Mouse (Mus musculus) embryonic facial prominence, embryonic 12.5 days (tissue): ENCODE measurements around the gene Oas1g. TPM values are rescaled to one million over a fixed set of nuclear protein-coding genes. Genes with fewer than 3 reads are reported as not detected.
"Not testable (repeated sequence)": the region's sequence is repeated elsewhere in the genome, so short reads cannot be mapped to it uniquely, and the experiment has no call there.

ENCODE experiments used
- ATAC-seq: fragments of 200-750 bp; cut with Nextera tagmentation; 2 replicates; pipeline ENCODE4 v1.8.0; 2017; ENCODE audit not compliant: insufficient number of reproducible peaks, insufficient read depth, low FRiP score, low TSS enrichment
- H3K27ac ChIP-seq: fragments of 300-500 bp; sonication (generic); 2 replicates; pipeline ENCODE4 v1.5.1; 2016; ENCODE audit warnings: mild to moderate bottlenecking
- H3K27me3 ChIP-seq: fragments of 300-500 bp; sonication (generic); 2 replicates; pipeline ENCODE4 v1.6.1; 2016; ENCODE audit warnings: mild to moderate bottlenecking, moderate library complexity
- H3K36me3 ChIP-seq: fragments of 300-500 bp; sonication (generic); 2 replicates; pipeline ENCODE4 v1.6.1; 2016; ENCODE audit warnings: mild to moderate bottlenecking
- H3K4me1 ChIP-seq: fragments of 300-500 bp; sonication (generic); 2 replicates; pipeline ENCODE4 v1.6.1; 2016
- H3K4me2 ChIP-seq: fragments of 300-500 bp; sonication (generic); replicated peaks from 2 replicates; pipeline ENCODE4 v1.6.1; 2016; ENCODE audit warnings: mild to moderate bottlenecking, moderate library complexity
- H3K4me3 ChIP-seq: fragments of 300-500 bp; sonication (generic); 2 replicates; pipeline ENCODE4 v1.5.1; 2016; ENCODE audit warnings: mild to moderate bottlenecking
- H3K9ac ChIP-seq: fragments of 300-500 bp; sonication (generic); 2 replicates; pipeline ENCODE4 v1.6.1; 2016; ENCODE audit warnings: mild to moderate bottlenecking, moderate library complexity
- H3K9me3 ChIP-seq: fragments of 300-500 bp; sonication (generic); 2 replicates; pipeline ENCODE4 v1.6.1; 2016; ENCODE audit warnings: mild to moderate bottlenecking, moderate library complexity
- WGBS: fragments of 180-500 bp; shearing (Covaris S2); methylation state at CpG from one replicate; pipeline ENCODE4 v1.1.7; 2016; 5-methylcytosine and 5-hydroxymethylcytosine counted together
- polyA plus RNA-seq: library from polyadenylated mRNA; unstranded; fragments of >200 nt; fragmentation: Nextera tagmentation; extraction: Ambion mirVana; gene quantifications from 2 replicates; pipeline ENCODE4 v1.2.1, GENCODE M21; 2016

Gene Oas1g
- polyA plus RNA-seq = 0.19 and 0.41 TPM in 2 replicates

GRCm38 (mm10) chr5:120887413-120887812 lies at the start of gene Oas1g:
TSS of gene Oas1g (minus strand) at chr5:120887613.
- H3K9ac ChIP-seq, H3K9me3 ChIP-seq, H3K4me2 ChIP-seq, H3K27ac ChIP-seq, ATAC-seq, H3K4me3 ChIP-seq, H3K36me3 ChIP-seq, H3K4me1 ChIP-seq, H3K27me3 ChIP-seq: not testable (repeated sequence)
- 28% methylated on average over 6 of the region's 9 CpGs for WGBS

GRCm38 (mm10) chr5:120933966-120934365 lies 46.6 kb upstream of the Oas1g start:
- H3K27ac ChIP-seq = no peak overlapping the region
- no peak overlapping the region for H3K4me3 ChIP-seq
- 26% methylated on average over 5 of the region's 5 CpGs for WGBS
- no peak for ATAC-seq
- no peak overlapping the region for H3K9ac ChIP-seq
- H3K4me1 ChIP-seq = no peaks in the 10 kb centered on the region
- no peaks in the 10 kb centered on the region for H3K36me3 ChIP-seq
- no peak overlapping the region for H3K4me2 ChIP-seq
- no peaks in the 10 kb centered on the region for H3K27me3 ChIP-seq
- H3K9me3 ChIP-seq = no peaks in the 10 kb centered on the region

- Histone ChIP-seq H3K4me1 (no peaks in the 10 kb centered on the region), H3K4me3 (no peak overlapping the region), H3K9me3 (no peaks in the 10 kb centered on the region), H3K27me3 (no peaks in the 10 kb centered on the region), H3K36me3 (no peaks in the 10 kb centered on the region), H3K9ac (no peak overlapping the region), H3K4me2 (no peak overlapping the region), H3K27ac (no peak overlapping the region)
- no peak for ATAC-seq
- WGBS = 6% methylated on average over 1 of the region's 1 CpGs
These were observed 39.6 kb upstream of the Oas1g start for GRCm38 (mm10) chr5:120927036-120927435.

- not testable (repeated sequence) for H3K4me3 ChIP-seq, H3K36me3 ChIP-seq, H3K27me3 ChIP-seq, H3K4me1 ChIP-seq, H3K27ac ChIP-seq, H3K9me3 ChIP-seq, H3K4me2 ChIP-seq, ATAC-seq, H3K9ac ChIP-seq
- WGBS = 56% methylated on average over 2 of the region's 2 CpGs
These were observed 38.9 kb upstream of the Oas1g start for GRCm38 (mm10) chr5:120926311-120926710.

GRCm38 (mm10) chr5:120924520-120924919 lies 37.1 kb upstream of the Oas1g start:
- WGBS = 91% methylated on average over 4 of the region's 4 CpGs
- not testable (repeated sequence) for ATAC-seq

GRCm38 (mm10) chr5:120923969-120924368 lies 36.6 kb upstream of the Oas1g start:
- Histone ChIP-seq H3K4me1 (no peaks in the 10 kb centered on the region), H3K27me3 (no peaks in the 10 kb centered on the region), H3K9me3 (no peaks in the 10 kb centered on the region), H3K27ac (no peak overlapping the region), H3K9ac (no peak overlapping the region), H3K4me2 (no peak overlapping the region), H3K4me3 (no peak overlapping the region), H3K36me3 (no peaks in the 10 kb centered on the region)
- 77% methylated on average over 4 of the region's 4 CpGs for WGBS
- no peak for ATAC-seq

More at GRCm38 (mm10) chr5:120924520-120924919, 37.1 kb upstream of the Oas1g start:
- not testable (repeated sequence) for H3K27me3 ChIP-seq, H3K27ac ChIP-seq, H3K4me1 ChIP-seq, H3K9me3 ChIP-seq, H3K4me2 ChIP-seq, H3K4me3 ChIP-seq, H3K9ac ChIP-seq, H3K36me3 ChIP-seq

- H3K9ac ChIP-seq = no peak overlapping the region
- H3K36me3 ChIP-seq = no peaks in the 10 kb centered on the region
- no peak overlapping the region for H3K4me2 ChIP-seq
- no peak overlapping the region for H3K4me3 ChIP-seq
- no peaks in the 10 kb centered on the region for H3K4me1 ChIP-seq
- ATAC-seq = no peak
- WGBS = 79% methylated on average over 3 of the region's 3 CpGs
- no peaks in the 10 kb centered on the region for H3K27me3 ChIP-seq
- no peaks in the 10 kb centered on the region for H3K9me3 ChIP-seq
- no peak overlapping the region for H3K27ac ChIP-seq
These were observed 32.9 kb upstream of the Oas1g start for GRCm38 (mm10) chr5:120920296-120920695.

- H3K27ac ChIP-seq, ATAC-seq, H3K36me3 ChIP-seq, H3K9ac ChIP-seq, H3K27me3 ChIP-seq, H3K4me2 ChIP-seq, H3K9me3 ChIP-seq, H3K4me1 ChIP-seq, H3K4me3 ChIP-seq: not testable (repeated sequence)
- 67% methylated on average over 2 of the region's 2 CpGs for WGBS
These were observed 31.9 kb upstream of the Oas1g start for GRCm38 (mm10) chr5:120919156-120919935.

GRCm38 (mm10) chr5:120914204-120914603 lies 26.8 kb upstream of the Oas1g start, which contains the start of gene Oas1d:
TSS of gene Oas1d (plus strand) at chr5:120914536.
- not testable (repeated sequence) for H3K27ac ChIP-seq, H3K9me3 ChIP-seq, H3K36me3 ChIP-seq, H3K27me3 ChIP-seq, H3K4me3 ChIP-seq, H3K9ac ChIP-seq, ATAC-seq, H3K4me2 ChIP-seq, H3K4me1 ChIP-seq
- WGBS = 50% methylated on average over 8 of the region's 8 CpGs

- Histone ChIP-seq H3K4me3 (no peak overlapping the region), H3K27me3 (no peaks in the 10 kb centered on the region), H3K9me3 (no peaks in the 10 kb centered on the region), H3K4me1 (no peaks in the 10 kb centered on the region), H3K36me3 (no peaks in the 10 kb centered on the region), H3K4me2 (no peak overlapping the region), H3K9ac (no peak overlapping the region), H3K27ac (no peak overlapping the region)
- WGBS = 42% methylated on average over 7 of the region's 7 CpGs
- ATAC-seq = no peak
These were observed 20.9 kb upstream of the Oas1g start for GRCm38 (mm10) chr5:120908196-120908920.

- not testable (repeated sequence) for H3K27ac ChIP-seq, H3K9me3 ChIP-seq, H3K27me3 ChIP-seq, H3K4me1 ChIP-seq, H3K4me3 ChIP-seq, H3K4me2 ChIP-seq, ATAC-seq, H3K36me3 ChIP-seq, H3K9ac ChIP-seq
- 32% methylated on average over 9 of the region's 12 CpGs for WGBS
These were observed 19.6 kb upstream of the Oas1g start, which contains the start of gene Oas1a for GRCm38 (mm10) chr5:120906791-120907733. TSS of gene Oas1a (minus strand) at chr5:120907521.
